Mouse (Mus musculus): ENCODE results near the gene Rabl3.

GRCm38 (mm10) chr16:37519721-37520120 is 20.0 kb upstream of the Rabl3 start:
- TF ChIP-seq CTCF (IDR thresholded peaks at IDR 0.05; ENCODE audit: low read depth, low read length) (no peak), POLR2A (IDR thresholded peaks at IDR 0.05; ENCODE audit: borderline replicate concordance, low read depth, low read length) (no peak)
